Mouse (Mus musculus): ENCODE measurements around the gene Sapcd1.

GRCm38 (mm10) chr17:35016376-35016775 lies 11.4 kb downstream of the Sapcd1 start, which contains the start of gene Vwa7:
- TF ChIP-seq CTCF (conservative IDR thresholded peaks at IDR 0.05; ENCODE audit: low read length) (no peak), NANOG (IDR thresholded peaks at IDR 0.05; ENCODE audit: borderline replicate concordance, low read length) (no peak), POU5F1 (IDR thresholded peaks at IDR 0.05; ENCODE audit: borderline replicate concordance, low read length) (no peak)

All from E14TG2a.4 (cell line).